Mouse (Mus musculus) spleen, adult 2 months (tissue): Measurements from ENCODE around the gene 2310034G01Rik. TPM values are rescaled to one million over a fixed set of nuclear protein-coding genes. Genes with fewer than 3 reads are reported as not detected.
A peak's percentile ranks its signal among the peaks of the same experiment; 100 is the strongest.

Experiments used
- DNase-seq, 2 experiments: peaks; one replicate each; pipeline versions ENCODE4 v3.0.0 to v3.0.0-alpha.2; 2012 to 2021; ENCODE audit warnings: low spot score in 2 of 2, low read depth in 1 of 2
- H3K27ac ChIP-seq: fragments of 200-500 bp; 2 replicates; pipeline ENCODE4 v1.5.1; 2012; ENCODE audit warnings: low read length, inconsistent platforms; ENCODE audit not compliant: insufficient read depth
- H3K27me3 ChIP-seq: fragments of 200-500 bp; 2 replicates; pipeline ENCODE4 v1.6.1; 2012; ENCODE audit warnings: mild to moderate bottlenecking, moderate library complexity, low read length, inconsistent platforms; ENCODE audit not compliant: control insufficient read depth, insufficient read depth
- H3K36me3 ChIP-seq: fragments of 200-500 bp; 2 replicates; pipeline ENCODE4 v1.6.1; 2012; ENCODE audit warnings: mild to moderate bottlenecking, low read length, inconsistent platforms; ENCODE audit not compliant: control insufficient read depth, insufficient read depth
- H3K4me1 ChIP-seq: fragments of 200-500 bp; 2 replicates; pipeline ENCODE4 v1.6.1; 2011; ENCODE audit warnings: inconsistent platforms; ENCODE audit not compliant: control insufficient read depth, insufficient read depth, insufficient read length
- H3K4me3 ChIP-seq: fragments of 200-500 bp; 2 replicates; pipeline ENCODE4 v1.5.1; 2011; ENCODE audit warnings: mild to moderate bottlenecking, inconsistent platforms; ENCODE audit not compliant: insufficient read depth, insufficient read length; ENCODE audit errors: extremely low read depth
- CTCF ChIP-seq: fragments of 200-500 bp; IDR thresholded peaks from 2 replicates; pipeline ENCODE4 v1.5.1; 2011; ENCODE audit warnings: mild to moderate bottlenecking, inconsistent platforms; ENCODE audit not compliant: insufficient read depth, insufficient read length, insufficient replicate concordance; ENCODE audit errors: extremely low read depth
- POLR2A ChIP-seq: fragments of 200-500 bp; IDR thresholded peaks from 2 replicates; pipeline ENCODE4 v1.6.1; 2011; ENCODE audit warnings: low read depth, low read length, inconsistent platforms
- WGBS: fragments of 180-500 bp; shearing (Covaris S2); methylation state at CpG from one replicate; pipeline ENCODE4 v1.1.7; 2018; 5-methylcytosine and 5-hydroxymethylcytosine counted together
- polyA plus RNA-seq: library from polyadenylated mRNA; depleted of rRNA; stranded (reverse); fragments of >200 nt; gene quantifications from 2 replicates; pipeline ENCODE4 v1.2.3, GENCODE M21; 2012

The 2310034G01Rik gene
- polyA plus RNA-seq, 1 experiment = 0.16 TPM

DNA sequence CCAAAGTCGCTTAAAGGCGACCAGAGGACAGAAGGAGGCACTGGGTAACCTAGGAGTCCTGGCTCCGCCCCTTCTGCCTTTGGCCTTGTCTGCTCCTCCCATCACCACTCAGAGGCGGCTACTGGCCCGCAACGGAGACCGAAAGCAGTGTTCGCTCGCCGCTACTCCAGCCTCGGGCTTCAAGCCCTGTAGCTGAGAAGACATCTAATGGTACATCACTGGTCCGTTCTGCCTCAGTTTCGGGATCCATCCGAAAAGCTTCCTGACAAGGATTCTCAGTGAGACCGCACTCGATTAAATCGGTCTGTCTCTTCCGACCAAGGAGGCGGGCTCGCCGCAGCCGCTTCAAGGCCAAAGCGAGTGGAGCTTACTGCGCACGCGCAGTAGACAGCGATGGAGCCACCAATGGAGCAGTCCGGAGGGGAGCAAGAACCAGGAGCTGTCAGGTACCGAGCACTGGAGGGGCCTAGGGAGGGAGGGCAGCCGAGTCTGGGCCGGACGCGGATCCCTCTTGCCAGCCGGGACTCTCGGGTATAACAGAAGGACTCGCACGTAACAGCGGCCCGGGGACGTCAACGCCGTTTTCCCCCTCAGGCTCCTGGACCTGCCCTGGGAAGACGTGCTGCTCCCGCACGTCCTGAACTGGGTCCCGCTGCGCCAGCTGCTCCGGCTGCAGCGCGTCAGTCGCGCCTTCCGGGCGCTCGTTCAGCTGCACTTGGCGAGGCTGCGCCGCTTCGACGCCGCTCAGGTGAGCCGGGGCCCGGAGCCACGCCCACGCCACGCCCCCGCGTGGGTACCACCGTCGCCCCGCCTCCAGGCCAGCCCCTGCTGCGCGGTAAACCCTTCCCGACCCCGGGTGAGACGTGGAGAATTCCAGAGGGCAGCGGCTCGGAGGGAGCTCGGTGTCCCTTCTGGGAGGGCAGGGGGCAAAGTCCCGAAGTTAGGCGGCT lies 21.7 kb downstream of the 2310034G01Rik start, which contains the start of gene Fbxl15:
Fbxl15 (plus strand) TSS at position 104 of the 950 bp plus-strand sequence.
- peak; percentile 46 for TF ChIP-seq POLR2A
- no peak for TF ChIP-seq CTCF
- H3K36me3 ChIP-seq = 0 out of 2 replicates have a peak, but pooled peaks cover 1% of the 10 kb centered on the region
- H3K4me1 ChIP-seq = peaks cover 15% of the 10 kb centered on the region
- H3K27ac ChIP-seq = peak within 1 kb of the TSS; percentile 82
- DNase-seq = peak; percentile 80 to 89
- H3K27me3 ChIP-seq = peaks cover 12% of the 10 kb centered on the region; the same call in 1 of the 2 replicates
- WGBS = under 1% methylated on average over 81 of the region's 81 CpGs
- peak within 1 kb of the TSS; percentile 64 for H3K4me3 ChIP-seq

DNA sequence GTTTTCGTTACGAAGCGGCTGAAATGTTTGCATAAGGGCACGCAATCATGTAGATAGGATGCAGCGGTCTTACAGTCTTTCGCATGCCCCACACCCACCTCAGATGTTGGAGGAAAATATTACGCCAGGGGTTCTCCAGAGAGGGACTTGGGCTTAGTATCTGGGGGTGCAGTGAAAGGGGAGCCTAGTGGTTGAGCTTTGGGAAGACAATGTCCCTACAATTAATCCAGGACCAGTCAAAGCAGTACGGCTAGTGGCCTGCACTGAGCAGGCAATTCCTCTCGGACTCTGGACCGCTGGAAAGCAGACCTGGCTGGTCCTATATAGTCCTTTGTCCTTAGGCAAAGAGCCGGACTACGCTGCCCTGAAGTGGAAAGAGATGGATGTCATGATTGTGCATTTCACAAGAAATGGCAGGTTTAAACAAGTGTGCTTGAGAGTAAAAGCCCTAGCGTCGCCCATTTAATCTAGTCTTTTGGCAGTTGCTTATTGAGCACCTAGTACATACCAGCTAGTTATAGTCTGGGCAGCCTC lies 22.5 kb downstream of the 2310034G01Rik start:
- H3K4me3 ChIP-seq = peak overlapping the region; percentile 64
- H3K27ac ChIP-seq = no peak overlapping the region
- H3K27me3 ChIP-seq = peaks cover 12% of the 10 kb centered on the region
- H3K4me1 ChIP-seq = peaks cover 15% of the 10 kb centered on the region
- no peak for DNase-seq
- WGBS = 35% methylated on average over 14 of the region's 14 CpGs
- TF ChIP-seq CTCF (no peak), POLR2A (no peak)
- H3K36me3 ChIP-seq = 0 out of 2 replicates have a peak, but pooled peaks cover 1% of the 10 kb centered on the region

DNA sequence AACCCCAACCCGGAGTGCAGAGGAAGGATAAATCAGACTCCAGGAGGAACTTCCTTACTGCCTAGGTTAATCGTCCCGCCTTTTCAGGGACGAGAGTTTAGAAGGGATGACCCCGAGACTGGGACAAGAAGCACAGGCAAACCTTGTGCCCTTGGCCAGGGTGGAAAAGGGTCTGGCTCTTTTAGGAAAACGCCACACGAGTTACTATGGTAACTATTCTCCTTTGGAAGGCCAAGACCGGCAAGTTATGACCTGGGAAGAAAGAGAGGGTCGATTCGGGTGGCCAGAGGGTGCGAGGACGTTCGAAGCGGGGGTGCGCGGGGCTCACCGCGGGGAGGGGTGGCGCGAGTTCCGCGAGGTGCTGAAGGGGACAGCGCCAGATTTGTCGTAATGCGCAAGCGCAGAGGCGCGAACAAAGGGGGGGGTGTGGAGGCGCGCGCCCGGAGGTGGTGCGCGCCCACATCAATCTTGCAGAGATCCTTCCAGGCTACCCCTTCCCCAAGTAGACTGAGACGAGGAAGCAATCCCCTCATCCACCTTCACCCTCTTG lies 23.3 kb downstream of the 2310034G01Rik start, which contains the start of gene Psd:
Psd (minus strand) TSS at position 401 of the 550 bp plus-strand sequence.
- Histone ChIP-seq H3K27me3 (peaks cover 12% of the 10 kb centered on the region), H3K27ac (peak within 1 kb of the TSS; percentile 82), H3K4me3 (peak within 1 kb of the TSS; percentile 64), H3K36me3 (0 out of 2 replicates have a peak, but pooled peaks cover 1% of the 10 kb centered on the region), H3K4me1 (peaks cover 15% of the 10 kb centered on the region)
- WGBS = 2% methylated on average over 35 of the region's 35 CpGs
- TF ChIP-seq CTCF (no peak), POLR2A (no peak)
- no peak for DNase-seq

DNA sequence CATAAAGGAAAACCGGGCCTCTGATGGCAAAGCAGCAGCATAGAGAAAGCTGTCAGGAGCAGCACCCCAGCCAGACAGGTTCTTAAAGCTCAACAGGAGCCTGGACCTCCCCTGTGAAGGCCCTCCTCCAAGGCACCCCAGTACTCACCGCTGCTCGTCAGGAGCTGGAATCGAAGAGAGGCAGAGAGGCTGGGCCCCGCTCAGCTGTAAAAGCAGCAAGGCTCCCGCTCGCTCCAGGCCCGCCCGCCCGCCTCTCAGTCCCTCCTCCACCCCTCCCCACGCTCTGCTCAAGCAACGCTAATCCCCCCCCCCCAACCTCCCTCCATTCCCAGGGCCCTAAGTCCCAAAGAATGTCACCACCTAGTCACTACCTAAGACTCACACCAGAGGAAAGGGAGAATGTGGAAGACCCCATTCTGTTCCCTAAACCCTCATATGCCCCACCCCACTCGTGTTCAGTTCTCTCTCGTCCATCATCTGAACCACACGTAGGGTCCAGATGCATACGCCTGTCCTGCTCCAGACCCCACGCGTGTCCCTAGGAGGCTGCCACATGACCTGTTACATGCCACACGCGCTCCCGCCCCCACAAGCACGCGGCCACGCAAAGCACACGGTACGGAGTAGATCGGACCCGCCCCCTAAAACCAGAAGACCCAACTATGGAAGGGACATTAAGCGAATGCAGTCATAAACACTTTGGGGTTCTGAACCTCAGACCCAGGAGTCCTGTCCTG lies 23.9 kb downstream of the 2310034G01Rik start:
- H3K27ac ChIP-seq = no peak overlapping the region
- no peak for DNase-seq
- H3K4me1 ChIP-seq = peaks cover 18% of the 10 kb centered on the region
- H3K36me3 ChIP-seq = 0 out of 2 replicates have a peak, but pooled peaks cover under 1% of the 10 kb centered on the region
- WGBS = 19% methylated on average over 29 of the region's 29 CpGs
- no peak for TF ChIP-seq POLR2A
- no peak for TF ChIP-seq CTCF
- no peak overlapping the region for H3K4me3 ChIP-seq
- peaks cover 12% of the 10 kb centered on the region for H3K27me3 ChIP-seq

DNA sequence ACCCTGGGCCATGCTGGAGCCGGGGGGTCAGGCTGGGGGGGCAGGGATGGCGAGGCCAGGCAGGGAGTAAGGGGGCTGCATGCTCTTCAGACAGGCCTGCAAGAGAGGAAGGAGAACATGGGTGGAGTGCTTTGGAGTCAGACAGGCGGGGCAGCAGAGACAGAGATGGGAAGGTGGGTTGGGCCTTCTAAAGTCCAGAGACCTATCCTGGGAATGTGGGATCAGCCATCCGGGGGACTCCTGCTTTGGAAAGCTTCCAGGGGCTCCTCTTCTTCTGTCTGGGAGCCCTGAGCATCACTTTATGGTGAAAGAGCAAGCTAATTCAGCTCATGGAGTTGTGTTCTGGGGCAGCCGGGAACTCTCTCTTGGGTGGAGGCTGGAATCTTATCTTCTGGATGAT lies 25.2 kb downstream of the 2310034G01Rik start:
- WGBS = 77% methylated on average over 5 of the region's 5 CpGs
- Histone ChIP-seq H3K27ac (no peak overlapping the region), H3K27me3 (peaks cover 12% of the 10 kb centered on the region), H3K4me3 (no peak overlapping the region), H3K4me1 (peaks cover 18% of the 10 kb centered on the region), H3K36me3 (no peaks in the 10 kb centered on the region)
- no peak for DNase-seq
- no peak for TF ChIP-seq CTCF
- no peak for TF ChIP-seq POLR2A

DNA sequence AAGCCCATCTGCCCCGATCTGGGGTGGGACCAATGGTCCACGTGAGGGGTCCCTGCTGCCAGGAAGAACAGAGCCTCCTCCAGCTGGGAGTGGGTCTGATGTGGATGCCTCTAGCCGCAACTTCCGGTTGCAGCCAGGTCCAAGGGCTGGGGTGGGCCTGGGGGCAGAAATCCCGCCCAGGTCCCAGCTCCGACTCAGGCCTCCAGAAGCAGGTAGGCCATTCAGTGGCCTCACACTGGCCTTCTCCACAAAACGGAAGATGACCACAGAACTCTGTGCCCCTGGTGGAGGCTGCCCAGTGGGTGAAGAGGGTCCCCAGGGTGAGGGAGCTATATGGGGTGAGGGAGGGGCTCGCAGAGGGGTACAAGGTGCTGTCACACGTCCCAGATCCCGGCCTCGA lies 25.7 kb downstream of the 2310034G01Rik start:
- no peak overlapping the region for H3K27ac ChIP-seq
- 75% methylated on average over 11 of the region's 11 CpGs for WGBS
- no peak overlapping the region for H3K4me3 ChIP-seq
- TF ChIP-seq CTCF = no peak
- no peak for TF ChIP-seq POLR2A
- no peaks in the 10 kb centered on the region for H3K36me3 ChIP-seq
- DNase-seq = no peak
- H3K27me3 ChIP-seq = peaks cover 12% of the 10 kb centered on the region
- H3K4me1 ChIP-seq = peaks cover 17% of the 10 kb centered on the region
